Mouse (Mus musculus) cerebellum, postnatal 36 days (tissue): ENCODE data around the gene Prkg2.

Experiments
- DNase-seq, 2 experiments: peaks; one replicate each; pipeline ENCODE4 v3.0.0; 2021 to 2022; ENCODE audit warnings: mixed read lengths in 2 of 2

The Prkg2 gene

DNA sequence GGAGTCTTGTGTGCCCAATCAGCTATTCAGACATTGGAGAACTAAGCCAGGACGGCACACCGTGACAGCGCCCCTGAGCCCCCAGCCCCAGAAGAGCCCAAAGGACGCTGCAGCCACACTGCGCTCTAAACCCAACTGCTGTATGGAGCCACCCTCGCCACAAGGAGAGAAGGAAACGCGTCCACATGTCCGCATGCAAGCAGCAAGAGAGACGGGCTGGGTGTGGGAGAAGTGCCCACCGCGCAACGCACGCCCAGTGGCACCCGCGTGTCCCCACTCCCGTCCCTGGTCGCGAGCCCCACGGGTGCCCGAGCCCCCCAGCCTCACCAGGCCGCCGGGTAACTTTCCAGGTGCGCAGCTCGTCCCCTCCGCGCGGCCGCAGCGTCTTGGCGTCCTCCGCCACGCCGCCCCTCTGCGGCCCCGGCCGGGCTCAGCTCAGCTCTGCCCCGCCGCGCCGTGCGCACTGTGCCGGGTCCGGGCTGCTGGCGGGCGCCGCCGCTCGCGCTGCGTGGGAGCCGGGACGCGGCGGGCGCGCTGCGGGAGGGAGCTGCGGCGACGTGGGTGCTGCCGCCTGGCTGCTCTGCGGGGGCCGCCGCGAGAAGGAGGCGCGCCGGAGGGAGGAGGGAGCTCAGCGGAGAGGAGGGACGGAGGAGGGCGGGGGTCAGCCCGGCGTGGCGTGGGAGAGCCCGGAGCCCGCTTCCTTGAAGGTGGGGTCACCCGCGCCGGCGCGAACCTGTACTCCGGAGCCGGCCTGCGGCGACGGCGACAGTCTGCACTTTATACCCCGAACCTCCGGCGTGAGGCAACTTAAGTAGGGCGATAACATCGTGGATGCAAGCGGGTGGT, at the start of gene Prkg2:
Gene Prkg2 (minus strand): TSS at position 756 of the 846 bp plus-strand sequence.
- DNase-seq: no peak

DNA sequence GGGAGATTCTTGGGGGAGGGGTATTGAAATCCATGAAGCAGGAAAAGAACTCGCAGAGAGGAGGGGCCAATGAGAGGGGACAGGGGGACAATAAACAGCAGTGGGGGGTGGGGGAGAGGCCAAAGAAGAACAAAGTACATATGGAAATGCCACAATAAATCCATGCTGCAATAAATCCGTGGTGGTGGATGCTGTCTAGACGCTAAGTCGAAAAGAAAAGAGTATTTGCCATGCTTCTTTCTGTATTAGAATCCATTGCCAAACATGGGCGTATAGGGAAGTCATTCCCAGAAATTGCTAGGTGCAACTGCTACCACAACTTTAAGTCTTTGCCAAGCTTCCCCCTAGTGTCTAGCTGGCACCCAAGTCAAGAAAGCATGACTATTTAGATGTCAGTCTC, 46.8 kb upstream of the Prkg2 start:
- no peak for DNase-seq

DNA sequence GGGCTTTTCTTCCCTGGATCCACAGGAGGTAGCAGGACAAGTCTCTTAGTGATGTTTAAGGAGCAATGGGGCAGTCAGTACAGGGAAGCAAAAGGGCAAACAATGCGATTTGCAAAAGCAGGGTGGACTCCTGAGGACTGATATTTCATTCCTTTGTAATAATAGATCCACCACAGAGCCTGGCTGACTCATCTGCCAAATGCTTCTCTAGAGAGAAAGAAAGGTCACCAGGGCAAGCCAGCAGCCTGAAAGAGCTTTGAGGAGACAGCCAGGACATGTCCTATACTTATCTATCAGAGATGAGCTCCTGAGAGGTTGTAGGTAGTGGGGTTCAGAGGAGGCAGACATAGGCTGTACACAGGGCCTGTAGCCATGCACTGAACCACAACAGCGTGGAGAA, 41.2 kb upstream of the Prkg2 start:
- no peak for DNase-seq

DNA sequence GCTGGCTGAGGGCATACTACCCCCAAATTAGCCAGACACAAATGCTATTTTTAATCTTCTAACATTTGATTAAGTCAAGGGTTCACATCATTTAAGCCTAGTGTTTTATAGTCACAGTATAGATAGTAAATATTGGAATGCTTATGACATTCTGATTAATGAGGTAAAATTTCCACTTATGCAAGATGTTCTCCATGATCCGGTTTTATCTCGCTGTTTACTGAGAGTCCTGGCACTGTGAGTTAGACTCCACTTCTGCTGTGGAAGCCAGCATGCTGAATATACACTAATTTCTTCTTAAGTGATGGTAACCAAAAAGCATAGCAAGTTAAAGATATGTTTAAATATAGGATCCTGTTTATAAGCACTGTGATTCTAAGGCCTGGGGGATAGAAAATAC, 31.2 kb upstream of the Prkg2 start:
- no peak for DNase-seq

DNA sequence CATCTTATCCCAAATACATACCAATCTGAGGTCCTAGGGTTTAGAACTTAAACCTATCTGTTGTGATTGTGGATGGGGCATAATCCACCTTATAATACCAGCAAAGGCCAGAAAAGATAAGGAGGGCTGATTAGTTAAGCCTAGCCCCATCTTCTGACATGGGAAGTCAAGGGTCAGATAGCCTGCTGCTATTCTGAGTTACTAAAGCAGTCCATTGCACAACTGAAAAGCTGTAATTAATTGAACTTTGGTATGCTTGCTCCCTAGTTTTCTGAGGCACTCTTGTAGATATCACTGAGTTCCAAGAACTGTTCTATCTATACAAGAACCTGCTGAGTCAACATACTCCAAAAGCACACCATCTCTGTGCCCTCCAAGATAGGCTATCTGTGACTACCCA, 25.4 kb upstream of the Prkg2 start:
- no peak for DNase-seq

DNA sequence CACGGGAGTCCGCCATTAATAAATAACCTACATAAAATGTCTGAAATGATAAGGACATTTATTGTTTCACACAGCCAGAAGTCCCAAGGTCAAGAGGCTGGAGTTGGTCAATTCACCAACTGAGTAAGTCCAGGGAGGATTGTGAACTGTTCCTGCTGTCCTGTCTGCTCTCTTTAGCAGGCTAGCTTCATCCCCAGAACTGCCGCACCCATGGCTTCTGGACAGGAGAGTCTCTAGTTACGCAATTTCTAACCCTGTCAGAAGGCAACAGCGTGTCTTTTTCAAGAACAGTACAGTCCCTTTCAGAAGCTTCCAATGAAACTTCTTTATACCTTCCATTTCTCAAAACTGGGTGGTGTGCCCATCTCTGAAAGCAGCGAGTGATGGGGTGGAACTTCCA, 1.9 kb upstream of the Prkg2 start:
- DNase-seq: no peak

DNA sequence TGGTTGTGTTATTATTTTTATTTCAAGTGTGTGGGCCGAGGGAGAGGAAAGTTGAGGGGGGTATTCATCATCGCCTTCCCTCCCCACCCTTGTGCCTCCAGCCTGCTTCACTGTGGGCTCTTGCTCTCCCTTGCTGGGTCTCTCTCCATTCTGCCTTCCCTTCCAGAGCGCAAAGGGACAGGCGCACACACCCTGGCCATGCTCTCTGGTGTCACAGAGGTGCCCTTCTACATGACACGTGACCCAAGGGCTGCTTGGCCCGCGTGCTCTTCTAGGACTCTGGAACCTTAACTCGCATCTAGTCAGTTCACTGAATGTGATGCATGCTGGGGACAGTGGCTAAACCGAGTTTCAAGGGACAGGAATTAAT, 276 bp upstream of the Prkg2 start:
- no peak for DNase-seq

DNA sequence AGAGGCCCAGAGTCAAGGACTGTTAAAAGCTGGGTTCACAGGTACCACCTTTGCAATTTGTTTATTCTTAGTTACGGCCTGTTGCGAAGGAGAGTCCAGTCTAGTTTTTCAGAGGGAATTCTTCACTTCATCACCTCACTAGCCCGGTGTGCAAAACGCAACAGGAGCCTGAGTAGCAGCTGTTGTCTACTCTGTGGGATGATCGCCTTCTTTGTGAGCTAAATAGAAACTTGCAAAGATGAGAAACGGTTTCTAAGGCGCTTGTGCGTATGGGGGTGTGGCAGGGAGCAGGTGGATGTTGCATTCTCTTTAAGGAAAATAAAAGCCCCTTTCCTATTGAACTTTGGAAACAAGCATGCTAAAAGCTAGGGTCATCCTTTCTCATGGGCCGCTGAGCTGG, 1.2 kb downstream of the Prkg2 start:
- DNase-seq: no peak

DNA sequence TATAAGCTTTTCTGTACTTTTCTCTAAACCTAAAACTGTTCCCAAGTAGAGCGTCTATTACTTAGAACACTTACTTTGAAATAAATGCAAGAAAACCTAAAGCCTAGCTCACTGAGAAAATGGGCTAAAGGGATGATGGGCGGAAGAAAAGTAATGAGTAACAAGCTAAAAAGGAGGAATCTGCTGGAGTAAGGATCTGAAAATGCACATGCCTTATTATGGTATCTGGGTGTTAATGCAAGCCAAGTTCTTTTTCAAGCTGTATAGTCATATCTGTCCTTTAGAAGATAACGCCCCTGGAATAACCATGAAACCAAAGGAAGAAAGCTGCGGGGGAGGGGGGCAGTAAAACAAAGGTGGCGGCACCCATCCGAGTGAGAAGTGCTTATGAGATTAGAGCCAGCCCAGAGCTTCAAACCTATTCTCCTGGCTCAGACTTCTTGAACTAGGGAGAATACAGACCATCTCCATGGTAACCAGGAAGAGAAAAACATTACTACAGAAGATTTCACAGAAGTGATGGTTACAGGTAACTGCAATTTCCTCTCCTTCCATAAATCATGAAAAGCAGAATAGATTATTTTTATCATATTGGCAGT, 5.5 kb downstream of the Prkg2 start:
- DNase-seq: no peak

DNA sequence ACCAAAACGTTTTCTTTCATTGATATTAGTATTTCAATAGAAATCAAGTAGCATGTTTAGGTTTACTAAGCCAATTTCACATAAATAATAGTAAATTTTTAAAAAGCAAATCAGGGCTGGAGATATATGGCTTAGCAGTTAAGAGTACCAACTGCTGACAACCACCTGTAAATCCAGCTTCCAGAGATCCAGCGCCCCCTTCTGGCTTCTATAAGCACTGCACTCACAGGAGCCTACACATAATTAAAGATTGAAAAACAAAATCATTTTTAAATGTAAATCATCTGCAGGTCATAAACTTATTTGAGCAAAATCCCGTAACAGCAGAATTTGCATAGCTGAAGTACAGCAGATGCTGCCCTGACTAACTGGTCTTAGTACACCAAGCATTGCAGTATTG, 10.8 kb downstream of the Prkg2 start:
- no peak for DNase-seq

DNA sequence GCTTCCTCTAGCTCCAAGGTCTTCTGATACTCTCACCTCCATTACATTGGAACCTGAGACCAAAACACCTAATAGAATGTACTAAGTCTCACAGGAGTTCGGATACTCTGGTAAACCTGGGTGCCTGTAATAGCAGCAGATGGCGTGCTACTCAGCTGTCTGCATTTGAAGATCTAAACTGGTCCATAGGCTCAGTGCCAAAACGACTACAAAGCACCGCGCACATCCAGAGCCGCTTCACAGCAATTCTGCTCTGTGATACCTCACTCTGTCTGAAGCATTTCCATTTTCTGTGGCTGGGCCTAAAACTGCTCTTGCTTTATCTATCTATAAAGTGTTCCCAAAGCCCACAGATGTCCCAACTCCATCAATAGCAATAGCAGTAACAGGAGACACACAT, 17.4 kb downstream of the Prkg2 start:
- no peak for DNase-seq

DNA sequence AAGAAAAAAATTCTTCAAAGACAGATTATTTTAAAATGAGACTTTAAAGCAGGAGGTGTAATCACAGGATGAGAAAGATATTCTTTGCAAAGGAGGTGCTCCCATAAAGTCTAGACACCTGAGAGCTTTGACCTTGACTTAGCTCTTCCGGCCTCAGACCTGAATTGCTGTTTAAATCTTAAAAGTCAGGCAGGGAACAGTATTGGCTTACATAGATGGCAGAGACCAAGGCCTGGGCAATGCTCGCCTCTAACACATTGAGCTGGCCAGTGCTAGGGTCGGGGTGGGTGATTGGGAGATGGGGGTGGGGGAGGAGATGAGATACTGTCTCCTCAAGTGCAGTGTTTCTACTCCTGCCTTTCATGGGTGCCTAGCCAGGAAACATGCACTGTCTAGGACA, 22.0 kb downstream of the Prkg2 start:
- no peak for DNase-seq

DNA sequence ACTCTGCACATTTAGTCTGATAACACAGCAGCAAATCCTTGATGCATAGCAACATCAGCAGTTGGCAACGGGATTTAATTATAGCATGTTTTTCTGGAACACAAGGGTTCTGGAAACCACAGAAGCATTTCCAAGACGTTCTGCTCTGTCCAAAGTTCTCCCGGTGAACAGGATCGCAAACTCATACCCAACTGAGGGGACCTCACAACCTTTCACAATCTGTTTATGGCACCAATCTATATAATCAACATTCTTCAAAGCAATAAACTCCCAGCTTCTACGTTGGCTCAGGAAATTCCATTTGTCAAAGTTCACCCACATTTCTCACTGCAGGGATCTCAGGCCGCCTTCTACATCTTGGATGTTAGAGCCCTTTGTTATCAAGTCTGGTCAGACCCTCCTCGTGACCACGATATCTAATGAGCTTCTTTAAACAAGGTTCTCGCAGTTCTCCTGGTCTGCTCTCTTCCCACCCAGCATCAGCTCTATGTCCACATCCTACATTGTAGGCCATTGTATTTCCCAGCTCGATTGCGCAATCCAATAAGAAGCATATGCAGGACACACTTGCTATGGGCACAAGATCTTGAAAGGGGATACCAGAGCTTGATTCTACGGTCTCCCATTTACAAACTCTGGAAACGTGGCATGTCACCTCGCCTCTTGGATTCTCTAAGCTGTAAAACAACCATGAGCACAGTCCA, 26.6 kb downstream of the Prkg2 start:
- no peak for DNase-seq

DNA sequence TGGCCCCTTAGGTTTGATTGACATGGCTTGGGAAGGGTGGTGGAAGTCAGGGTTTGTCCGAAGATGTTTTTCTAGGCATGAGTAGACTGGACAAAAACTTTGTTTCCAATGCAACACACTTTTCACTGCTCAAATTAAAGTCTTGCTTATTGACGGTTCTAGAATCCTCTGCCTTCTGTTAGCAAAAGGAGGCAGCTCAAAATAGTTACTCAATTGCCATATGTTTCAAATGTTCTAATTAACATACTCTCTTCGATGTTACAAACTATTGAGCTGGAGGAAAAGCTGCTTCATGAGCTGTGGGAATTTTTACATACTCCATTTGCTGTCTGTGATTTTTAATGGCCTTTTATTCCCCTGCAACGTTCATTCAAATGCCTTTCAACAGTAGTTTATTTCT, 39.0 kb downstream of the Prkg2 start:
- DNase-seq: no peak

DNA sequence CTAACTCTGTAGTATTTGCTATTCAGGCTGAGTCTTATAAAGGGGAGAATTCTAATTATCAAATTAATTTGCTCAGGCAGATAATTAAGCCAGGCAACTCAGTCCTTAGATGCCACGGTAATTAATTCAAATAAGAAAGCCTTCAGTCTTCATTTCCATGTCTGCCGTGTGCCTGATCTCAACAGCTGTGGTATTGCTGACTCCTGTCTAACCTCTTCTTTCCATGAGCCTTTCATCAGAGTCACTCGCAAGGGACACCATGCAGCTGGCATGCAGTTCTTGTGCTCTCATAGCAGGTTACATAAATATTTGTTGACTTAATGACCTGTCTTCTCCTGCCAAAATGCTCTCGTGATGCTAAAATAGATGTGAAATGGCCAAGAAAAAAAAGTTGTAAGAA, 41.4 kb downstream of the Prkg2 start:
- DNase-seq: no peak

DNA sequence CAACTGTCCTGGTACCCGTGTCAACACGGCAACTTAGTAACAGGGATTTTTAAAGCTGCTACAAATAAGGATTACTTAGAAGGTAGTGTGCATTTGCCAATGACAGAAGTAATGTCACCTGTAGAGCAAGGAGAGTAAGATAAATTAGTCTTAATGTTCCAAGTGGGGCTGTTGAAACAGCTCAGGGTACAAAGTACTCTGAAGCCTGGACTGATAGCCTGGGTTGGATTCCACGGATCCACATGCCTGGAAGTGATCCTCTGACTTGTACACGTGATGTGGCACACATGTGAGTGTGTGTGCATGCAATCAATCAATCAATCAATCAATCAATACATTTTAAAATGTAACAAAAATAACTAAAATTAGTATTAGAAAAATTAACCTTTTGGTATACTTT, 45.6 kb downstream of the Prkg2 start:
- DNase-seq: no peak

DNA sequence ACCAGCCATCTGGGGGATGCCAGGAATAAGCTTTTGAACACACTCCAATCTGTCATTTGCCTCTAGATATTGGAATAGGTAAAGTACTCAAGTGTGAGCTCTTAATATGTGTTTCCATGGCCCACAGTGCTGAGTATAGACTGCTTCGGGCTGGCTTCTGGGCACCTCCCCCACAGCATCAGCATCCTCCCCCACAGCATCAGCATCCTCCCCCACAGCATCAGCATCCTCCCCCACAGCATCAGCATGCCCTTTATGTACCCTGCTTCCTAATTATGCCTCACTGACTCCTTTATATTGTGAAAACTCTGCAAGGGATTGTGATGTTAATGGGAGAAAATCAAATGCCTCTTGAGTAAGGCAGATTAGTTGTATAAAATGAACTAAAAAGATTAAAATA, 49.5 kb downstream of the Prkg2 start:
- DNase-seq: no peak

DNA sequence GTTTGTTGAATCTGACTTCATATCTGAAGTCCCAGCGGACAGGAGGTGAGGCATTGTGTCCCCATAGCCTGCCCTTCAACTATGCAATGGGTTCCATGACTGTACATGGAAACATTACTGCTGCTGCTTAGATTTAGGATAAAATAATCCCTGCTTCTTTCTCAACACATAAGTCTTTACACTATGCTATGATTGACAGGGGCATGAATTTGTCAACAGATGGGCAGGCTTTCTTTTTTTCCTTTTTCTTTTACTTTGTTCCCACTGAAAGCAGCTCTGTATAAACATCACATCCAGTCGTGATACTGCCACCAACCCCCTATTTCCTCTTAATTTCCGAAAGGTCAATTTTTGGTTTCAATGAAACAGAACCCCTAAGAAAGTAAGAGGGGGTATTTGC, 50.0 kb downstream of the Prkg2 start:
- no peak for DNase-seq

DNA sequence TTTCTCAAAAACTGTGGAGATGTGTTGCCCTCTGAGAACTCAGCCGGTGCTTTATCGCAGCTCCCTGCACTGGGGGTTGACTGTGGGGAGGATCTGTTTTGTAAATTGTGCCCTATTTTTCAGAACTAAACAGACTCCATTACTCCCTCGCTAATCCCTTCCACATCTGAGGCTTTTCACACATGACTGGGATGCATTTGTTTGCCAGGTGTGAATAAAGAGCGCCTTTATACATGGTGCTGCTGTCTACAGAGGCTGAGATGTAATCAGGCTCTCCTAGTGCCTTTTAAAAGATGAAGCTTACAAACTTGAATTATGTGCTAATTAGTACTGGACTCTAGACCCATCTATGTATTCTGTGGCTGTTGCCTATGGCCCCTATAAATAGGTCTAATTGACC, 50.7 kb downstream of the Prkg2 start:
- DNase-seq: no peak

DNA sequence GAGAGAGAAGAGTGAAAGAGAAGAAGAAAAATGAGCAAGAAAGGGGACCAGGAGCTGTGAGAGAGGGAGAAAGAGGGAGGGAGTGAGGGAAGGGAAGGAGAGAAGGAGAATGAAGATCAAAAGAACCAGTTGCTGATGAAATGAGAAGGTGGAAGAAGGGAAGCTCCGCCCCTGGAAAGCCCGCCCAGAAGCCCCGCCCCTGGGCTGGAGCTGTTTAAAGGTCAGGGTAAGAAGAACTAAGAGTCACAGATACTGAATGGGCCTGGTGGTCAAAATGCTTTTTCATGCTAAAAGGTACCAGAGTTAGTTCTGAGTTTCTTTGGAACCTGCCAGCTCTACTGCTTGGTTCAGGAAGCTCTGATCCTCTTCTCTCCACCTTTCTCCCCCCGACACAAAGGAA, 51.1 kb downstream of the Prkg2 start:
- no peak for DNase-seq

DNA sequence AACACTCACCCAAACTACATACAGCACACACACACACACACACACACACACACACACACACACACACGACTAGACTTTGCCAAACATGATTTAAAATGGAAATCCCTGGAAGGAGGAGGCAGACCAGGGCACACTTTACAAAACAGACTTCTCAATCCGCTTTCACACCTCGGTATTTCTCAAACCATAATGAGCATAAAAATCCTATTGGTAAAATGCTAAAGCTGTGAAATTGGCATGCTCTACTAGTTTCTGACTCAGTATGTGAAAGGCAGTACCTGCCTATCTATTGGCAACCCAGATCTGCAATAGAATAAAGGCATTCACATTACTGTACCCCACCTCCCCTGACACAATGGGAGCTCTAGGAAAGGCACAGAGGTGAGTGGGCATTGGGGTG, 52.1 kb downstream of the Prkg2 start:
- DNase-seq: no peak

DNA sequence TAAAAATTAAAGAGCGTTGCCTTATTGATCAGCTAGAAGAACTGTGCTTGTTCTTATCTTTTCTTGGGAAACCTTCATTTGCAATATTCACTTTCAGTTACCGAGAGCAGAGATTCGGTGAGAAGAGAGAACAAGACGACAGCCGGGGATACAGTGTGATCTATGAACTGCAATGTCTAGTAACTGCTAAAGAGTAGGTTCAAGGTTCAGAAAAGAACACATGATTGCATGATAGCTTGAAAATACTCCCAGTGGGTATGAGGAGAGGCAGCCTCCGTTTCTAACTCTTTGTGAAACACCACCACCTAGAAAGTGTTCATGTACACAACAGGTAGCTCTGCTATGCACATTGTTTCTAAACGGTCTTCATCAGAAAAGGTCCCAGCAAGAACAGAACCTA, 55.8 kb downstream of the Prkg2 start:
- DNase-seq: no peak

DNA sequence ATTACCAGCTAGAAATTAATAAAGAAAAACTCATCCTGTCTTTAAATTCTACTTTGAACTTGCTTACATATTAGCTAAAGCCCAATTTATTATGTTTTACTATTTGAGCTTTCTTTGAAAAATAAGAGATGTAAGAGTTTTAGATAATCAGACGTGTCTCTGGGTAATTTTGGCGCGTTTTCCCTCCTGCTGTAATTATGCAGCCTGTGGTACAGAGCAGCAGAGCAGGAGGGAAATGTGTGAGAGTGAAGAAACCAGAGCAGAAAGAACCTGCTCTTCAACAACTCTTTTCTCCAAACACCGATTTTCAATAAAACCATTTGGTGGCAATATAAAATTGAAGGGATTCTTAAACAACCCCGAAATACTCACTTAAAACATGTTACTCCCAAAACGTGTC, 58.8 kb downstream of the Prkg2 start:
- DNase-seq: no peak
